ENCODE assay signal across 28 mouse cellular contexts in the genomic region with DNA sequence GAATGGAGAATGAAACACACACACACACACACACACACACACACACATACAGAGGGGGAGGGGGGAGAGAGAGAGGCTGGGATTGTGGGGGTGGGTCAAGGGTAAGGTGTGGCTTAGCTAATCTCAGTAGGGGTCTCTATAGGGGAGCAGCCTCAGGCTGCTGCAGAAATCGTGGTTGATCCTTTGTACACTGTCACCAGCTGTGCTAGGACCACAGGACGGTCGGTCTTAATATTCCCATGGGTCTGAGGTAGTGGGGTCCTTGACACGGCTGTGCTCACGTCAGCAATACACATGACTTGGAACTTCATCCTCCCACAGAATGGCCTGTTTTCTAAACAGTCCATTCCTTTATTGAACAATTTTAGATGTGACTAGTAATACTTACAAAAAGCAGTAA. TPM values are rescaled to one million over a fixed set of nuclear protein-coding genes. Genes with fewer than 3 reads are reported as not detected.
DNase-seq lines count a peak whose midpoint lies in the region; ATAC-seq and TF ChIP-seq lines count a peak whose summit lies in the region.
"Had no signal": no experiment of that assay in that cellular context is flagged by ENCODE, and none has a peak within 500 bp of the region (broad histone marks: within the 10 kb centered on the region; RNA-seq: fewer than 3 reads in every experiment).

No protein-coding gene starts in this region.

- H3K27me3 ChIP-seq in heart, embryonic 15.5 days: no peaks in the 10 kb centered on the region
- H3K27me3 ChIP-seq in heart, adult 2 months (ENCODE audit: control insufficient read depth, insufficient read depth, low read length): no peaks in the 10 kb centered on the region
- H3K27me3 ChIP-seq in limb, embryonic 13.5 days: no peaks in the 10 kb centered on the region
- no peaks in the 10 kb centered on the region for H3K27me3 ChIP-seq in limb, embryonic 10.5 days (ENCODE audit: low read depth, poor library complexity, severe bottlenecking)
- H3K27me3 ChIP-seq: CH12.LX; embryonic facial prominence, embryonic 13.5 days; embryonic facial prominence, embryonic 15.5 days; forebrain, embryonic 12.5 days; Patski had no signal

- no peak overlapping the region for H3K9ac ChIP-seq in heart, embryonic 15.5 days
- no peak overlapping the region for H3K9ac ChIP-seq in heart, adult 2 months (ENCODE audit: low read depth, low read length)
- H3K9ac ChIP-seq in limb, embryonic 13.5 days: no peak overlapping the region
- H3K9ac ChIP-seq: embryonic facial prominence, embryonic 13.5 days; embryonic facial prominence, embryonic 15.5 days; forebrain, embryonic 12.5 days had no signal

- ATAC-seq in heart, embryonic 15.5 days (replicated peaks; ENCODE audit: insufficient number of reproducible peaks, insufficient read depth, low FRiP score, low read depth): peak; percentile 58; the same call in 1 of the 2 replicates
- ATAC-seq in limb, embryonic 13.5 days (ENCODE audit: low FRiP score, low read depth): peak; percentile 28; the same call in 1 of the 2 replicates
- ATAC-seq: CD4-positive, CD25-positive, alpha-beta regulatory T cell, adult 4 months; forebrain, embryonic 14.5 days; forebrain, embryonic 16.5 days; Patski had no signal

- H3K27ac ChIP-seq in heart, embryonic 15.5 days: no peak overlapping the region
- no peak overlapping the region for H3K27ac ChIP-seq in heart, adult 2 months
- no peak overlapping the region for H3K27ac ChIP-seq in limb, embryonic 13.5 days
- no peak overlapping the region for H3K27ac ChIP-seq in limb, embryonic 10.5 days
- H3K27ac ChIP-seq: embryonic facial prominence, embryonic 13.5 days; embryonic facial prominence, embryonic 15.5 days; forebrain, embryonic 10.5 days; forebrain, embryonic 12.5 days had no signal

- TF ChIP-seq POLR2A in heart, adult 2 months (IDR thresholded peaks at IDR 0.05; ENCODE audit: insufficient read depth, low read depth, low read length): no peak

- H3K36me3 ChIP-seq in heart, embryonic 15.5 days: no peaks in the 10 kb centered on the region
- peaks cover 3% of the 10 kb centered on the region; the same call in 1 of the 2 replicates for H3K36me3 ChIP-seq in heart, adult 2 months (ENCODE audit: control insufficient read depth, insufficient read depth, low read length)
- no peaks in the 10 kb centered on the region for H3K36me3 ChIP-seq in limb, embryonic 13.5 days
- H3K36me3 ChIP-seq in limb, embryonic 10.5 days: 0 out of 2 replicates have a peak, but pooled peaks cover 4% of the 10 kb centered on the region
- H3K36me3 ChIP-seq: embryonic facial prominence, embryonic 15.5 days; forebrain, embryonic 12.5 days had no signal

- WGBS in heart, embryonic 15.5 days: 78% methylated on average over 5 of the region's 5 CpGs
- 69% methylated on average over 5 of the region's 5 CpGs for WGBS in heart, adult 2 months
- WGBS in limb, embryonic 13.5 days: 75% methylated on average over 5 of the region's 5 CpGs
- WGBS in limb, embryonic 10.5 days: 75% methylated on average over 5 of the region's 5 CpGs

- no peak for TF ChIP-seq CTCF in heart, adult 2 months (IDR thresholded peaks at IDR 0.05)

- peaks cover 26% of the 10 kb centered on the region for H3K4me1 ChIP-seq in heart, embryonic 15.5 days (replicated peaks)
- H3K4me1 ChIP-seq in heart, adult 2 months (ENCODE audit: control insufficient read depth, insufficient read depth, low read length): peaks cover 5% of the 10 kb centered on the region
- H3K4me1 ChIP-seq in limb, embryonic 13.5 days: 0 out of 2 replicates have a peak, but pooled peaks cover 7% of the 10 kb centered on the region
- H3K4me1 ChIP-seq in limb, embryonic 10.5 days: 0 out of 2 replicates have a peak, but pooled peaks cover 3% of the 10 kb centered on the region
- H3K4me1 ChIP-seq: forebrain, embryonic 12.5 days had no signal

- H3K9me3 ChIP-seq in heart, embryonic 15.5 days (replicated peaks): no peaks in the 10 kb centered on the region
- no peaks in the 10 kb centered on the region for H3K9me3 ChIP-seq in limb, embryonic 13.5 days
- no peaks in the 10 kb centered on the region for H3K9me3 ChIP-seq in limb, embryonic 10.5 days (replicated peaks)
- H3K9me3 ChIP-seq: embryonic facial prominence, embryonic 13.5 days; embryonic facial prominence, embryonic 15.5 days; forebrain, embryonic 10.5 days; forebrain, embryonic 12.5 days had no signal

- peaks cover 7% of the 10 kb centered on the region for H3K79me2 ChIP-seq in heart, adult 2 months (replicated peaks; ENCODE audit: control insufficient read depth, insufficient read depth, low read length)

- intact Hi-C loops in heart, adult 2 months (cut with DNase I): no loop called here

- no peak overlapping the region for H3K4me2 ChIP-seq in heart, embryonic 15.5 days
- no peak overlapping the region for H3K4me2 ChIP-seq in limb, embryonic 13.5 days (replicated peaks)
- H3K4me2 ChIP-seq: embryonic facial prominence, embryonic 13.5 days; embryonic facial prominence, embryonic 15.5 days; forebrain, embryonic 12.5 days had no signal

- peak; percentile 82 for DNase-seq in heart, adult 11 months
- DNase-seq in heart, adult 9 months (ENCODE audit: low spot score in 2 of 2): no peak
- no peak for DNase-seq in heart, adult 2 months
- no peak for DNase-seq in limb, embryonic 10.5 days (ENCODE audit: low spot score)
- no peak for DNase-seq in lung, postnatal 25 days (ENCODE audit: low spot score)
- DNase-seq: adrenal gland, adult 2 months; adrenal gland, postnatal 10 days; adrenal gland, postnatal 25 days; B cell, adult 2 months; cerebellum, adult 11 months; cerebellum, adult 18-20 months; cerebellum, adult 8-10 months; cerebellum, adult 9-11 months; cerebellum, postnatal 14 days; cerebellum, postnatal 36 days; embryo, embryonic 11 days had no signal

- H3K4me3 ChIP-seq in heart, embryonic 15.5 days: no peak overlapping the region
- no peak overlapping the region for H3K4me3 ChIP-seq in heart, adult 2 months
- H3K4me3 ChIP-seq in limb, embryonic 13.5 days: no peak overlapping the region
- H3K4me3 ChIP-seq in limb, embryonic 10.5 days: no peak overlapping the region
- H3K4me3 ChIP-seq: embryonic facial prominence, embryonic 13.5 days; embryonic facial prominence, embryonic 15.5 days; erythroblast, embryonic 14.5 days; forebrain, embryonic 10.5 days; forebrain, embryonic 12.5 days had no signal

- no peak for TF ChIP-seq EP300 in heart, adult 2 months (IDR thresholded peaks at IDR 0.05; ENCODE audit: insufficient read depth, low read depth, low read length)

RNA-seq across cellular contexts. Expression of gene Add3, which starts 35.3 kb away (rescaled TPM):
- polyA plus RNA-seq in heart, embryonic 15.5 days (2015; fragmentation: Nextera tagmentation; extraction: Ambion mirVana): 112 and 118 TPM in 2 replicates
- 10 to 100 TPM; 38.9 to 50.5 TPM for total RNA-seq in heart, adult 2 months (2021)
- polyA plus RNA-seq in heart, adult 2 months (2012; rRNA removed): 25.2 and 44.5 TPM in 2 replicates
- polyA plus RNA-seq in limb, embryonic 13.5 days (2015; fragmentation: Nextera tagmentation; extraction: Ambion mirVana): 93.1 and 97.6 TPM in 2 replicates
- 46.4 and 63.7 TPM in 2 replicates for polyA plus RNA-seq in limb, embryonic 10.5 days (2016; fragmentation: Nextera tagmentation; extraction: Ambion mirVana)
